Mouse (Mus musculus): Measurements from ENCODE around the gene Sdcbp2. TPM values are rescaled to one million over a fixed set of nuclear protein-coding genes. Genes with fewer than 3 reads are reported as not detected.

The Sdcbp2 gene
- polyA plus RNA-seq, 1 experiment from 2014 or later: 3.6 TPM

DNA sequence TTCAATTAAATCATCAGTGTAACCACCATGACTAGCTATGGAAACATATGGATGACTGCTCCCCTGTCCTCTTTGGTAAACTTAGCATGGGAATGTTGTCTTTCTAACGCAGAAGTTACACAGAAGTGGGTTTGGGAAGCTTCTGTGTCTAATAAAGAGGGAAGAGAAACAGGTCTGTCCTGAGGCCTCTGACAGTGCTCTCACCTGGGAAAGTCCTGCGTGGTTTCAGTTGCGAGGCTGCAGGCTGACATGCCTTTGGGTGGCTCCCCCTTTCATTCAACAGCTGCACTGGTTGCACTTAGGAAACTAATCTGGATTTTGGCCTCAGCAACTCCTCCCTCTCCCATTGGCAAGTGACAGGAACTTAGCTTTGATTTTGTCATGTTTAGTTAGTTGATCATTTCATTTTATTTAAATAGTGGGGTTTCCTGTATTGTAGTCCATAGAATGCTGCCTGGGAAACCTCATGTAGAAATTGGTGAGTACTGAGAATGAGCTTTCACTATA lies 22.8 kb upstream of the Sdcbp2 start:
- Histone ChIP-seq H3K4me1 (ENCODE audit: control insufficient read depth in 2 of 2, insufficient read depth in 2 of 2, low read length in 2 of 2) (peaks cover 28 to 53% of the 10 kb centered on the region in 2 experiments), H3K27ac (replicated peaks in 1 of 2; ENCODE audit: control insufficient read depth in 1 of 2, insufficient read depth in 1 of 2, low read depth in 2 of 2, low read length in 2 of 2) (no peak overlapping the region), H3K36me3 (ENCODE audit: control insufficient read depth, insufficient read depth, low read length) (peaks cover 95% of the 10 kb centered on the region), H3K9ac (ENCODE audit: low read length) (no peak overlapping the region), H3K27me3 (ENCODE audit: control insufficient read depth, insufficient read depth, low read length) (no peaks in the 10 kb centered on the region), H3K4me2 (ENCODE audit: low read length) (no peak overlapping the region), H3K4me3 (ENCODE audit: control insufficient read depth in 1 of 2, insufficient read depth in 1 of 2, low read depth in 1 of 2, low read length in 2 of 2) (no peak overlapping the region), H3K9me3 (ENCODE audit: control insufficient read depth, low read length) (no peaks in the 10 kb centered on the region)
- WGBS: 72% methylated on average over 3 of the region's 3 CpGs
- no peak for ATAC-seq (ENCODE audit: insufficient number of reproducible peaks, insufficient read depth, low FRiP score, low read depth)

DNA sequence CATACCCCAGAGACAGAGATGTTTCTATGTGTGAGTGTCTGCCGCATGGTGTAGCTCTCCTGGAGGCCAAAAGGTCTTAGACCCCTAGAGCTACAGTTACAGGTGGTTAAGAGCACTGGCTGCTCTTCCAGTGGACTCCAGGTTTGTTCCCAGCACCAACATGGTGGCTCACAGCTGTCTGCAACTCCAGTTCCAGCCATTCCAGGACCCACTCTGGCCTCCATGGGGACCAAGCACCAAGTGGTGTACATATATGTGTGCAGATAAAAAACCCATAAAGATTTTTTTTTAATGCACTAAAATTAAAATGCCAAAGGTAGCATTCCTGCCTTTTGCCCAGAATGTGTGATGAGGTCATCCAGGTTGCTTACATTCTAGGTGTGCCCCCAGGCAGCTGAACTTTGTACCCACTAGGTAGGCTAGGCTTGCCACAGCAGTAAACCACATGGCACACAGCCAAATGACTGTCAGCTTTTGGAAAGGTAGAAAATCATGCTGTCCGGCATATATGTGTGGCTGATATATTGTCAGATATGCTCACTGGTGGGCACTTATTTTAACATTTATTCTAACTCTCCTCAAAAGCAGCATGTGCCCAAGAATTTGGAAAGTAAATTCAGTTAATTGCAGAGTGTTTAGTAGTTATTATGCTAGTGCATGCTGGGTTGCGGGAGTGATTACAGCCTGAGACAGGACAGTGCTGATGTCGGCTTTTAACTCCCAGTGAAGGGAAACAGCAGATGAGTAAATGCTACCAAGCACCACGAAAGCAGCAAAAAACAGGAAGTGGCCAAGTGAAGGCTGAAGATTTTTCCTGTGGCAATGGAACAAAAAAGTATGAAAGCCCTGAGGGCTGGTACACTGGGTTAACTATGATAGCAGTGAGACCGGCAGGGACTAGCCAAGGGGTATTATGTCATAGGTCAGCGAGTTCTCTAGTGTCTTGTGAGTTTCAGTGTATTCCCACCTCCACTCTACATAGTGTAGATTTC lies 9.2 kb upstream of the Sdcbp2 start:
- H3K9me3 ChIP-seq (ENCODE audit: control insufficient read depth, low read length): no peaks in the 10 kb centered on the region
- no peaks in the 10 kb centered on the region for H3K27me3 ChIP-seq (ENCODE audit: control insufficient read depth, insufficient read depth, low read length)
- H3K27ac ChIP-seq (replicated peaks in 1 of 2; ENCODE audit: control insufficient read depth in 1 of 2, insufficient read depth in 1 of 2, low read depth in 2 of 2, low read length in 2 of 2): no peak overlapping the region
- no peak overlapping the region for H3K9ac ChIP-seq (ENCODE audit: low read length)
- 79% methylated on average over 7 of the region's 7 CpGs for WGBS
- H3K4me2 ChIP-seq (ENCODE audit: low read length): no peak overlapping the region
- peaks cover 73% of the 10 kb centered on the region for H3K36me3 ChIP-seq (ENCODE audit: control insufficient read depth, insufficient read depth, low read length)
- no peaks in the 10 kb centered on the region for H3K4me1 ChIP-seq (ENCODE audit: control insufficient read depth in 2 of 2, insufficient read depth in 2 of 2, low read length in 2 of 2)
- H3K4me3 ChIP-seq (ENCODE audit: control insufficient read depth in 1 of 2, insufficient read depth in 1 of 2, low read depth in 1 of 2, low read length in 2 of 2): no peak overlapping the region
- no peak for ATAC-seq (ENCODE audit: insufficient number of reproducible peaks, insufficient read depth, low FRiP score, low read depth)

DNA sequence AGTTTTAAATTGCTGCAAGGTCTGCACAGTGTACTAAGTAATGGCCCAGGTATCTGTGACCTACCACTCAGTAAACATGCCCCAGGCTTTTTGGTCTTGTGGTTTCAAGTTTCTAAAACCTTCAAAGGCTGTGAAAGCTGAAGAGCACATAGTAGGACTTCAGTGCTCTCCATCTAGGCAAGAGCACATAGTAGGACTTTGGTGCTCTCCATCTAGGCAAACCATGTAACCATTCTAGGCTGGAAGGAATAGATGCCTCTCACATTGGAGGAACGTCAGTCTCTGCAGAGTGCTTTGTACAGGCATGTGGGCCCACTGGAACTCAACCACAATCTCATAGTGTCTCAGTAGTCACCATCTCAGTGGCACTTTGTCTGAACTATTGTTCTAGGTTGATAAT lies 8.4 kb upstream of the Sdcbp2 start:
- Histone ChIP-seq H3K27ac (replicated peaks in 1 of 2; ENCODE audit: control insufficient read depth in 1 of 2, insufficient read depth in 1 of 2, low read depth in 2 of 2, low read length in 2 of 2) (no peak overlapping the region), H3K4me1 (ENCODE audit: control insufficient read depth in 2 of 2, insufficient read depth in 2 of 2, low read length in 2 of 2) (no peaks in the 10 kb centered on the region), H3K4me2 (ENCODE audit: low read length) (no peak overlapping the region), H3K9ac (ENCODE audit: low read length) (no peak overlapping the region), H3K36me3 (ENCODE audit: control insufficient read depth, insufficient read depth, low read length) (peaks cover 65% of the 10 kb centered on the region), H3K9me3 (ENCODE audit: control insufficient read depth, low read length) (no peaks in the 10 kb centered on the region), H3K27me3 (ENCODE audit: control insufficient read depth, insufficient read depth, low read length) (no peaks in the 10 kb centered on the region), H3K4me3 (ENCODE audit: control insufficient read depth in 1 of 2, insufficient read depth in 1 of 2, low read depth in 1 of 2, low read length in 2 of 2) (no peak overlapping the region)
- WGBS: 73% methylated on average over 1 of the region's 1 CpGs
- ATAC-seq (ENCODE audit: insufficient number of reproducible peaks, insufficient read depth, low FRiP score, low read depth): no peak

DNA sequence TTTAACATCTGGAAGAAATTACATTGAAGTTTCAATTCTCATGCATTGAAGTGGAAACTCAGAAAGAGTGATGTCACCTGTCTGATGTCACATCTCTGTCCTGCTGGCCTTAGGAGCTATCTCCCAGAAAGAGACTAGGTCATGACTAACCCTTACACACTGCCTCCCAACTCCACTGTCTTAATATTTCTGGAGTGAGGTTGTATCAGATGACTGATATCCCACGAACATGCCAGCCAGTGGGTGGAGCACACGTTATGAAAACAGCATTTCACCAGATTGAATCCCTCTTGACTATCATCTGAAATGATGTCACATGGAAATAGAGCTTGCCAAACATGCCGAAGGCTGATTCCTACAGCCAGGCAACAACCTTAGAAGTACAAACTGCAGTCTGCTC lies 7.4 kb upstream of the Sdcbp2 start:
- Histone ChIP-seq H3K4me3 (ENCODE audit: control insufficient read depth in 1 of 2, insufficient read depth in 1 of 2, low read depth in 1 of 2, low read length in 2 of 2) (no peak overlapping the region), H3K27me3 (ENCODE audit: control insufficient read depth, insufficient read depth, low read length) (no peaks in the 10 kb centered on the region), H3K36me3 (ENCODE audit: control insufficient read depth, insufficient read depth, low read length) (peaks cover 55% of the 10 kb centered on the region), H3K4me1 (ENCODE audit: control insufficient read depth in 2 of 2, insufficient read depth in 2 of 2, low read length in 2 of 2) (no peaks in the 10 kb centered on the region), H3K9ac (ENCODE audit: low read length) (no peak overlapping the region), H3K9me3 (ENCODE audit: control insufficient read depth, low read length) (no peaks in the 10 kb centered on the region), H3K27ac (replicated peaks in 1 of 2; ENCODE audit: control insufficient read depth in 1 of 2, insufficient read depth in 1 of 2, low read depth in 2 of 2, low read length in 2 of 2) (no peak overlapping the region), H3K4me2 (ENCODE audit: low read length) (no peak overlapping the region)
- no peak for ATAC-seq (ENCODE audit: insufficient number of reproducible peaks, insufficient read depth, low FRiP score, low read depth)
- 42% methylated on average over 3 of the region's 3 CpGs for WGBS

DNA sequence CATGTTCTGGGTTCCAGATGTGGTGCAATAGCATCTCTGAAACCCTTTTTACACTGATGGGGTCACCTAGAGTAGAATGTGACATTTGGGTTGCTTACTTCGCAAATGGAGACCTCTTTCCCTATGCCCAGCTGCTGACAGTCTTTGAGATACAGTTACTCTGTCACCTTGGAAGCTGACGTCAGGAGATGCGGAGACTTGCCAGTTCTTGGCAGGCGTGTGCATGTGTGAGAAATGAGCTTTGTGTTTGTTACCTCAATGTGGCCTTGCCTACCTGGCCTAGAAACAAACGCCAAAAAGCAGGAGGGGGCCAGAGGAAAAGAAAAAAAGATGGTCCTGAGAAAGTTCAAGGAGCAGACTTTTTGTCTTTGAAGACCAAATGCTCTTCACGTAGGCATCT lies 5.6 kb upstream of the Sdcbp2 start:
- no peaks in the 10 kb centered on the region for H3K9me3 ChIP-seq (ENCODE audit: control insufficient read depth, low read length)
- H3K4me1 ChIP-seq (ENCODE audit: control insufficient read depth in 2 of 2, insufficient read depth in 2 of 2, low read length in 2 of 2): no peaks in the 10 kb centered on the region
- 71% methylated on average over 6 of the region's 6 CpGs for WGBS
- peaks cover 37% of the 10 kb centered on the region for H3K36me3 ChIP-seq (ENCODE audit: control insufficient read depth, insufficient read depth, low read length)
- H3K9ac ChIP-seq (ENCODE audit: low read length): no peak overlapping the region
- H3K27me3 ChIP-seq (ENCODE audit: control insufficient read depth, insufficient read depth, low read length): no peaks in the 10 kb centered on the region
- H3K4me2 ChIP-seq (ENCODE audit: low read length): no peak overlapping the region
- ATAC-seq (ENCODE audit: insufficient number of reproducible peaks, insufficient read depth, low FRiP score, low read depth): no peak
- H3K4me3 ChIP-seq (ENCODE audit: control insufficient read depth in 1 of 2, insufficient read depth in 1 of 2, low read depth in 1 of 2, low read length in 2 of 2): no peak overlapping the region
- no peak overlapping the region for H3K27ac ChIP-seq (replicated peaks in 1 of 2; ENCODE audit: control insufficient read depth in 1 of 2, insufficient read depth in 1 of 2, low read depth in 2 of 2, low read length in 2 of 2)

DNA sequence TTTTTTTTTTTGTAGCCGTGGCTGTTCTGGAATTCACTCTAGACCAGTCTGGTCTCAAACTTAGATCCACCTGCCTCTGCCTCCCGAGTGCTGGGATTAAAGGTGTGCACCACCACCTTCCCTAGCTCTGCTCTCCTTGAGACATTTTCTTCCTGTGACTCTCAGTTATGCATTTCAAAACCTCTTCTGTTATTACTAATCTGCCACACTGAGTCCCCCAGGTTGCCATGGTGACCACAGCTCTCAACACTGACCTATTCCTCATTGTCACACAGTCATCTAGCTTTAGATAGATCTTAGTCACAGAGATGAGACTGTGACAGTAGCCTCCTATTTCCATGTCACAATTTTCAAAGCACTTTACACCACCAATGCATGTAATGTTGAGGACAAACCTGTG lies 3.0 kb upstream of the Sdcbp2 start:
- Histone ChIP-seq H3K27ac (replicated peaks in 1 of 2; ENCODE audit: control insufficient read depth in 1 of 2, insufficient read depth in 1 of 2, low read depth in 2 of 2, low read length in 2 of 2) (no peak overlapping the region), H3K4me2 (ENCODE audit: low read length) (no peak overlapping the region), H3K9ac (ENCODE audit: low read length) (no peak overlapping the region), H3K4me1 (ENCODE audit: control insufficient read depth in 2 of 2, insufficient read depth in 2 of 2, low read length in 2 of 2) (0 out of 4 replicates have a peak, but pooled peaks cover 0 to 2% of the 10 kb centered on the region in 2 experiments), H3K9me3 (ENCODE audit: control insufficient read depth, low read length) (no peaks in the 10 kb centered on the region), H3K4me3 (ENCODE audit: control insufficient read depth in 1 of 2, insufficient read depth in 1 of 2, low read depth in 1 of 2, low read length in 2 of 2) (no peak overlapping the region), H3K27me3 (ENCODE audit: control insufficient read depth, insufficient read depth, low read length) (no peaks in the 10 kb centered on the region), H3K36me3 (ENCODE audit: control insufficient read depth, insufficient read depth, low read length) (peaks cover 12% of the 10 kb centered on the region)
- 74% methylated on average over 2 of the region's 2 CpGs for WGBS
- no peak for ATAC-seq (ENCODE audit: insufficient number of reproducible peaks, insufficient read depth, low FRiP score, low read depth)

DNA sequence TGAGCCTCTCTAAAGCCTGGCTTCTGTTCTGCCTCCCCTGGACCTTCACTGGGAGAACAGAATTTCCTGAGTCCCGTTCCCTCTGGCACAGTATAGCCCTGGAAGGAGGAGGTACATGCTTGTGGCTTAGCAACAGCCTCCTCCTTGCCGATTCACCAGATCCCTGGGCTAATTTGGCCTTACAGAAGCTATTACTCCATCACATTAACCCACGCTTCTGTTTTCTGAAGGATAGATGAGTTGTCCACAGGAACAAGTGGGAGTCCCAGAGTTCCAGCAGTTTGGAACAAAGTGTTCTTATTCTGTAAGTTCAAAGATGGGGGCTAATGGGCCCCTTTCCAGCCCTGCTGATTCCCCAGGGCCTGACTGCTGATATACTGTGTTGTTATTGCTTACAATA lies 1.2 kb downstream of the Sdcbp2 start:
- 70% methylated on average over 3 of the region's 3 CpGs for WGBS
- Histone ChIP-seq H3K9me3 (ENCODE audit: control insufficient read depth, low read length) (no peaks in the 10 kb centered on the region), H3K27ac (replicated peaks in 1 of 2; ENCODE audit: control insufficient read depth in 1 of 2, insufficient read depth in 1 of 2, low read depth in 2 of 2, low read length in 2 of 2) (no peak overlapping the region), H3K27me3 (ENCODE audit: control insufficient read depth, insufficient read depth, low read length) (no peaks in the 10 kb centered on the region), H3K4me1 (ENCODE audit: control insufficient read depth in 2 of 2, insufficient read depth in 2 of 2, low read length in 2 of 2) (peaks cover 7 to 9% of the 10 kb centered on the region in 2 experiments), H3K9ac (ENCODE audit: low read length) (no peak overlapping the region), H3K36me3 (ENCODE audit: control insufficient read depth, insufficient read depth, low read length) (no peaks in the 10 kb centered on the region), H3K4me3 (ENCODE audit: control insufficient read depth in 1 of 2, insufficient read depth in 1 of 2, low read depth in 1 of 2, low read length in 2 of 2) (no peak overlapping the region), H3K4me2 (ENCODE audit: low read length) (no peak overlapping the region)
- ATAC-seq (ENCODE audit: insufficient number of reproducible peaks, insufficient read depth, low FRiP score, low read depth): no peak
